Mouse (Mus musculus) forebrain, embryonic 10.5 days (tissue): Measurements from ENCODE around the gene Tubg1. TPM values are rescaled to one million over a fixed set of nuclear protein-coding genes. Genes with fewer than 3 reads are reported as not detected.
A peak's percentile ranks its signal among the peaks of the same experiment; 100 is the strongest.
"Not testable (repeated sequence)": the region's sequence is repeated elsewhere in the genome, so short reads cannot be mapped to it uniquely, and the experiment has no call there.

Source experiments
- DNase-seq: peaks from one replicate; pipeline ENCODE4 v3.0.0-alpha.2; 2017; ENCODE audit warnings: low spot score; ENCODE audit errors: extremely low spot score
- H3K27ac ChIP-seq: fragments of 300-500 bp; sonication (generic); 2 replicates; pipeline ENCODE4 v1.5.1; 2016; ENCODE audit warnings: mild to moderate bottlenecking
- H3K27me3 ChIP-seq: fragments of 300-500 bp; sonication (generic); 2 replicates; pipeline ENCODE4 v1.6.1; 2016; ENCODE audit warnings: mild to moderate bottlenecking; ENCODE audit not compliant: poor library complexity, severe bottlenecking
- H3K36me3 ChIP-seq: fragments of 300-500 bp; sonication (generic); replicated peaks from 2 replicates; pipeline ENCODE4 v1.6.1; 2016; ENCODE audit warnings: mild to moderate bottlenecking, moderate library complexity
- H3K4me1 ChIP-seq: fragments of 300-500 bp; sonication (generic); 2 replicates; pipeline ENCODE4 v1.6.1; 2016
- H3K4me3 ChIP-seq: fragments of 300-500 bp; sonication (generic); 2 replicates; pipeline ENCODE4 v1.5.1; 2016; ENCODE audit warnings: mild to moderate bottlenecking, moderate library complexity
- H3K9me3 ChIP-seq: fragments of 300-500 bp; sonication (generic); 2 replicates; pipeline ENCODE4 v1.6.1; 2016; ENCODE audit warnings: mild to moderate bottlenecking, moderate library complexity
- WGBS: fragments of 180-500 bp; shearing (Covaris S2); methylation state at CpG from one replicate; pipeline ENCODE4 v1.1.7; 2016; 5-methylcytosine and 5-hydroxymethylcytosine counted together
- polyA plus RNA-seq: library from polyadenylated mRNA; unstranded; fragments of >200 nt; fragmentation: Nextera tagmentation; extraction: Ambion mirVana; gene quantifications from 2 replicates; pipeline ENCODE4 v1.2.1, GENCODE M21; 2016

Gene Tubg1
- polyA plus RNA-seq, 1 experiment from 2014 or later = 143 TPM

- H3K36me3 ChIP-seq = no peaks in the 10 kb centered on the region
- DNase-seq = no peak
- peaks cover 15% of the 10 kb centered on the region for H3K27me3 ChIP-seq
- no peaks in the 10 kb centered on the region for H3K9me3 ChIP-seq
- H3K27ac ChIP-seq = no peak overlapping the region
- 54% methylated on average over 2 of the region's 2 CpGs for WGBS
- no peak overlapping the region for H3K4me3 ChIP-seq
- H3K4me1 ChIP-seq = peaks cover 30% of the 10 kb centered on the region
These were observed 31.3 kb downstream of the Tubg1 start for GRCm38 (mm10) chr11:101151063-101151462.

GRCm38 (mm10) chr11:101152825-101153224 lies 33.1 kb downstream of the Tubg1 start:
- Histone ChIP-seq H3K27me3 (peaks cover 32% of the 10 kb centered on the region), H3K9me3 (no peaks in the 10 kb centered on the region), H3K27ac (no peak overlapping the region), H3K4me1 (peaks cover 33% of the 10 kb centered on the region), H3K36me3 (no peaks in the 10 kb centered on the region), H3K4me3 (no peak overlapping the region)
- DNase-seq = no peak
- 81% methylated on average over 1 of the region's 1 CpGs for WGBS

GRCm38 (mm10) chr11:101154648-101155047 lies 34.9 kb downstream of the Tubg1 start:
- H3K4me3 ChIP-seq = no peak overlapping the region
- H3K9me3 ChIP-seq = no peaks in the 10 kb centered on the region
- peaks cover 36% of the 10 kb centered on the region for H3K27me3 ChIP-seq
- peaks cover 22% of the 10 kb centered on the region for H3K4me1 ChIP-seq
- no peak for DNase-seq
- no peak overlapping the region for H3K27ac ChIP-seq
- no peaks in the 10 kb centered on the region for H3K36me3 ChIP-seq

GRCm38 (mm10) chr11:101155151-101155550 lies 35.4 kb downstream of the Tubg1 start:
- 73% methylated on average over 6 of the region's 6 CpGs for WGBS
- DNase-seq = no peak
- H3K27ac ChIP-seq = no peak overlapping the region
- H3K4me1 ChIP-seq = peaks cover 20% of the 10 kb centered on the region
- peaks cover 36% of the 10 kb centered on the region for H3K27me3 ChIP-seq
- no peak overlapping the region for H3K4me3 ChIP-seq
- no peaks in the 10 kb centered on the region for H3K9me3 ChIP-seq
- no peaks in the 10 kb centered on the region for H3K36me3 ChIP-seq

- H3K4me1 ChIP-seq = peaks cover 20% of the 10 kb centered on the region
- H3K36me3 ChIP-seq = no peaks in the 10 kb centered on the region
- WGBS = 2% methylated on average over 36 of the region's 36 CpGs
- H3K4me3 ChIP-seq = peak within 1 kb of the TSS; percentile 52
- peaks cover 37% of the 10 kb centered on the region for H3K27me3 ChIP-seq
- H3K27ac ChIP-seq = peak within 1 kb of the TSS; percentile 79
- H3K9me3 ChIP-seq = no peaks in the 10 kb centered on the region
- peak; percentile 62 for DNase-seq
These were observed 36.1 kb downstream of the Tubg1 start, which contains the start of gene Tubg2 for GRCm38 (mm10) chr11:101155728-101156371. Gene Tubg2 (plus strand): TSS chr11:101155907.

- not testable (repeated sequence) for H3K27ac ChIP-seq, DNase-seq, H3K4me3 ChIP-seq, H3K36me3 ChIP-seq, H3K9me3 ChIP-seq
- peaks cover 44% of the 10 kb centered on the region for H3K4me1 ChIP-seq
- H3K27me3 ChIP-seq = peaks cover 74% of the 10 kb centered on the region
- WGBS = 82% methylated on average over 10 of the region's 10 CpGs
These were observed 40.4 kb downstream of the Tubg1 start for GRCm38 (mm10) chr11:101160151-101160550.

GRCm38 (mm10) chr11:101160981-101161505 lies 41.3 kb downstream of the Tubg1 start:
- Histone ChIP-seq H3K4me1 (peaks cover 39% of the 10 kb centered on the region), H3K27me3 (peaks cover 74% of the 10 kb centered on the region)
- H3K27ac ChIP-seq, DNase-seq, H3K36me3 ChIP-seq, H3K9me3 ChIP-seq, H3K4me3 ChIP-seq: not testable (repeated sequence)
- WGBS = 76% methylated on average over 8 of the region's 8 CpGs

- WGBS = 87% methylated on average over 15 of the region's 15 CpGs
- Histone ChIP-seq H3K4me3 (no peak overlapping the region), H3K27ac (no peak overlapping the region), H3K9me3 (no peaks in the 10 kb centered on the region), H3K4me1 (peaks cover 37% of the 10 kb centered on the region), H3K36me3 (peaks cover 14% of the 10 kb centered on the region; the same call in 1 of the 2 replicates), H3K27me3 (peaks cover 74% of the 10 kb centered on the region)
- no peak for DNase-seq
These were observed 41.8 kb downstream of the Tubg1 start for GRCm38 (mm10) chr11:101161551-101161950.

- H3K4me1 ChIP-seq = peaks cover 35% of the 10 kb centered on the region
- H3K9me3 ChIP-seq = no peaks in the 10 kb centered on the region
- H3K27me3 ChIP-seq = peaks cover 76% of the 10 kb centered on the region
- WGBS = 55% methylated on average over 5 of the region's 5 CpGs
- no peak overlapping the region for H3K4me3 ChIP-seq
- peaks cover 20% of the 10 kb centered on the region for H3K36me3 ChIP-seq
- no peak overlapping the region for H3K27ac ChIP-seq
- no peak for DNase-seq
These were observed 42.6 kb downstream of the Tubg1 start for GRCm38 (mm10) chr11:101162301-101162700.

GRCm38 (mm10) chr11:101162772-101163171 lies 43.0 kb downstream of the Tubg1 start:
- Histone ChIP-seq H3K4me1 (peaks cover 38% of the 10 kb centered on the region), H3K36me3 (peaks cover 24% of the 10 kb centered on the region), H3K4me3 (no peak overlapping the region), H3K27me3 (peaks cover 76% of the 10 kb centered on the region), H3K9me3 (no peaks in the 10 kb centered on the region), H3K27ac (no peak overlapping the region)
- no peak for DNase-seq
- 55% methylated on average over 5 of the region's 5 CpGs for WGBS

GRCm38 (mm10) chr11:101163476-101164350 lies 44.0 kb downstream of the Tubg1 start:
- Histone ChIP-seq H3K27me3 (peaks cover 80% of the 10 kb centered on the region), H3K4me3 (peak overlapping the region; percentile 43), H3K27ac (0 out of 2 replicates have a peak overlapping the region, but pooled peaks have one; percentile 22), H3K36me3 (peaks cover 28% of the 10 kb centered on the region), H3K4me1 (peaks cover 40% of the 10 kb centered on the region), H3K9me3 (no peaks in the 10 kb centered on the region)
- no peak for DNase-seq
- WGBS = 5% methylated on average over 49 of the region's 49 CpGs

- 2% methylated on average over 21 of the region's 21 CpGs for WGBS
- Histone ChIP-seq H3K4me3 (peak overlapping the region; percentile 43), H3K36me3 (peaks cover 28% of the 10 kb centered on the region), H3K9me3 (no peaks in the 10 kb centered on the region), H3K27ac (0 out of 2 replicates have a peak overlapping the region, but pooled peaks have one; percentile 22), H3K27me3 (peaks cover 86% of the 10 kb centered on the region), H3K4me1 (peaks cover 46% of the 10 kb centered on the region)
- no peak for DNase-seq
These were observed 44.6 kb downstream of the Tubg1 start for GRCm38 (mm10) chr11:101164351-101164665.
